Mouse (Mus musculus) small intestine, adult 2 months (tissue): ENCODE data around the gene Vsir.

ENCODE experiments used
- CTCF ChIP-seq: fragments of 200-500 bp; IDR thresholded peaks from 2 replicates; pipeline ENCODE4 v1.5.1; 2012; ENCODE audit warnings: low read depth, mild to moderate bottlenecking, control low read depth, inconsistent platforms, low read length, moderate library complexity, mixed read lengths; ENCODE audit not compliant: insufficient replicate concordance, insufficient read length; ENCODE audit errors: extremely low read depth
- POLR2A ChIP-seq: fragments of 200-500 bp; IDR thresholded peaks from 2 replicates; pipeline ENCODE4 v1.6.1; 2012; ENCODE audit warnings: low read depth, mild to moderate bottlenecking, control low read depth, inconsistent platforms, low read length, moderate library complexity

GRCm38 (mm10) chr10:60400507-60401295 is 54.0 kb downstream of the Vsir start:
- no peak for TF ChIP-seq CTCF
- no peak for TF ChIP-seq POLR2A
